Mouse (Mus musculus): ENCODE measurements around the gene 2610042L04Rik.
"Not testable (repeated sequence)": the region's sequence is repeated elsewhere in the genome, so short reads cannot be mapped to it uniquely, and the experiment has no call there.

The 2610042L04Rik gene

GRCm38 (mm10) chr14:4334476-4335080 is at the start of gene 2610042L04Rik:
Gene 2610042L04Rik, plus strand, starts transcription at chr14:4334763.
- DNase-seq: not testable (repeated sequence)

- not testable (repeated sequence) for DNase-seq
These were observed 17.6 kb upstream of the 2610042L04Rik start, which contains the start of gene Gm3149 for GRCm38 (mm10) chr14:4316983-4317382. Gene Gm3149, plus strand, starts transcription at chr14:4317283.

GRCm38 (mm10) chr14:4335506-4335905 is 943 bp downstream of the 2610042L04Rik start:
- DNase-seq: not testable (repeated sequence)

- DNase-seq: not testable (repeated sequence)
These were observed 34.4 kb downstream of the 2610042L04Rik start for GRCm38 (mm10) chr14:4368991-4369390.

GRCm38 (mm10) chr14:4369691-4370090 is 35.1 kb downstream of the 2610042L04Rik start:
- DNase-seq: not testable (repeated sequence)

GRCm38 (mm10) chr14:4377871-4378270 is 43.3 kb downstream of the 2610042L04Rik start:
- not testable (repeated sequence) for DNase-seq

GRCm38 (mm10) chr14:4385606-4386005 is 51.0 kb downstream of the 2610042L04Rik start:
- not testable (repeated sequence) for DNase-seq

- DNase-seq: not testable (repeated sequence)
These were observed 58.4 kb downstream of the 2610042L04Rik start for GRCm38 (mm10) chr14:4392841-4393530.

- DNase-seq: not testable (repeated sequence)
These were observed 62.7 kb downstream of the 2610042L04Rik start, which contains the start of gene Gm3159 for GRCm38 (mm10) chr14:4397226-4397625. Gene Gm3159, plus strand, starts transcription at chr14:4397526.

GRCm38 (mm10) chr14:4398624-4399023 is 64.1 kb downstream of the 2610042L04Rik start:
- not testable (repeated sequence) for DNase-seq

- DNase-seq: not testable (repeated sequence)
These were observed 65.7 kb downstream of the 2610042L04Rik start for GRCm38 (mm10) chr14:4400115-4400789.

GRCm38 (mm10) chr14:4401245-4401644 is 66.7 kb downstream of the 2610042L04Rik start:
- DNase-seq: not testable (repeated sequence)

- DNase-seq: not testable (repeated sequence)
These were observed 69.3 kb downstream of the 2610042L04Rik start for GRCm38 (mm10) chr14:4403840-4404239.

All from cerebellum, adult 11 months (tissue).